Mouse (Mus musculus): Measurements from ENCODE around the gene Myo18b. TPM values are rescaled to one million over a fixed set of nuclear protein-coding genes. Genes with fewer than 3 reads are reported as not detected.

Myo18b gene
- total RNA-seq (2023) = 1 to 10 TPM; 1.3 to 1.4 TPM

GRCm38 (mm10) chr5:112895674-112896654 is at the start of gene Myo18b:
Myo18b (minus strand) TSS chr5:112896362.

Other genes with a start within 250 kb of the Myo18b start
- gene Grk3, start 119.4 kb upstream of the Myo18b start, total RNA-seq (2023) = 10 to 100 TPM; 28.4 to 40.1 TPM
- not detected for gene Crybb2, start 173.8 kb upstream of the Myo18b start, total RNA-seq (2023)
- not detected for gene Crybb3, start 185.2 kb upstream of the Myo18b start, total RNA-seq (2023)